Mouse (Mus musculus) small intestine, adult 10 weeks (tissue): ENCODE results near the gene Dennd2a. TPM values are rescaled to one million over a fixed set of nuclear protein-coding genes. Genes with fewer than 3 reads are reported as not detected.

Source experiments
- polyA plus RNA-seq: library from polyadenylated mRNA; stranded (reverse); fragments of 350-450 nt; fragmentation: Illumina TruSeq; extraction: RNeasy Lipid Tissue Mini Kit (QIAGEN cat#74804); gene quantifications from one replicate; pipeline ENCODE4 v1.2.3, GENCODE M21; 2014; ENCODE audit warnings: low replicate concordance

Dennd2a gene
- polyA plus RNA-seq = 0.45 TPM

GRCm38 (mm10) chr6:39557723-39558261 lies at the start of gene Dennd2a:
TSS of gene Dennd2a (minus strand) at chr6:39557867.

GRCm38 (mm10) chr6:39592401-39593214 lies 34.9 kb upstream of the Dennd2a start, which contains the start of gene Ndufb2:
TSS of gene Ndufb2 (plus strand) at chr6:39592574.

DNA sequence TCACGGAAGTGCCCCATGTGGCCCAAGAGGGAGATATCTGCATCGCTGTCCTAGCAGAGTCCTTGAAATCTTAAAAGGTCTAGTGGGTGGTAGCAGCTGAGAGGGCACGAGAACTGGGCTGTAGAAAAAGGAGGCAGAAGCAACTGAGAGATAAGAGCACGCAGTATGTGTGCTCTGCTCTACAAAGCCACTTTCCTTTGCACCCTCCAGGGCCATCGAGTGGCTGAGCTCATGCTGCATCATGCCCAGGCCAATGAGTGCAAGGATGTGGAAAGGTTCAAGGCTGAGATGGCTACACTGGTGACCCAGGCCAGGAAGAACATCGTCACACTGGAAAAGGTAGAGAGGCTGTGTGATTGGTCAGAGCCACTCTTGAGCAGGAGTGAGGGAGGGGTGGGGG lies 27.9 kb upstream of the Dennd2a start, which contains the start of gene Gm42420:
Gene Gm42420, plus strand, starts transcription at position 237 of the 400 bp plus-strand sequence.

GRCm38 (mm10) chr6:39573791-39574554 lies 16.3 kb upstream of the Dennd2a start, which contains the start of gene Adck2:
TSS of gene Adck2 (plus strand) at chr6:39573873.

DNA sequence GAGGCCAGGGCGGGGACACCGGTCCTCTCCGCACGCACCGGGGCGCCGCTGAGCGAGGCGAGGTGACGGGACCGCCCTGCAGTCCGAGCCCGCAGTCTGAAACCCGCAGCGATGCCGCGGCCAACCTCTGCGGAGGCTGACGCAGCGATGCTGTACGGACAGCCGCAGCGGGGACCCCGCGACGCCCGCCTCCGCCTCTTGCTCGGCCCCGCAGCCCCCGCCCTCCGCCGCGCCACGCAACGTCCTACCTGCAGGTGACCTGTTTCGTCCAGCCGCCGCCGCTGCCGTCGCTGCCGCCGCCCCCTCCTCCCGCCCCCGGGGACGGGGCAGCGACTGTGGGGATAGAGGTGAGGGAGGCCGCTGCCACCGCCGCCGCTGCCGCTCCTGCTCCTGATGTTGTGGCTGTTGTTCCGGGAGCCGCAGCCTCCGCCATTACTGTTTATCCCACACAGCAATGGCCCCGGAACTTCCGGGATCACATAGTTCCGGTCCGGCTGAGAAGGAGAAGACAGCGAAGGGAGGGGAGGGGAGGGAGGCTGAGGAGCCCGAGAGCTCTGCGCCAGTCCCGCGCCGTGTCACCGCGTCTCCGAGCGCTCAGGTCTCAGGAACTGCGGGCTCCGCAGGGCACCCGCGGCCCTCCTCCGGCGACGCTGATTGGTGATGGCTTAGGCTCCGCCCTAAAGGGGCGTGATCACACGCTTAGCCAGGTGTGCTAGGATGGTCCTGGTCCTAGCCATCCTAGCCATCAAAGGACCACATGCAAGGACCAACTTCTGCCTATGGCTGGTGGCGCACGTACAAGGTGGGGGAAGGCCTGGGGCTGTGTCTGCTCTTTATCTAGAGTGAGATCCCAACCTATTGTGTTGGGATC lies 137.6 kb downstream of the Dennd2a start, which contains the start of gene Mkrn1:
Gene Mkrn1, minus strand, starts transcription at position 612 of the 871 bp plus-strand sequence.

Other genes with a start within 250 kb of the Dennd2a start
- 26.3 TPM for gene Slc37a3, start 180.2 kb downstream of the Dennd2a start, polyA plus RNA-seq
- gene Rab19, start 176.7 kb downstream of the Dennd2a start, polyA plus RNA-seq = 5.0 TPM
- 125 TPM for gene Mkrn1, start 137.4 kb downstream of the Dennd2a start, polyA plus RNA-seq
- 2.2 TPM for gene Adck2, start 16.0 kb upstream of the Dennd2a start, polyA plus RNA-seq
- not detected for gene Gm42420, start 27.9 kb upstream of the Dennd2a start, polyA plus RNA-seq
- gene Ndufb2, start 34.7 kb upstream of the Dennd2a start, polyA plus RNA-seq = 42.7 TPM
- 16.5 TPM for gene Braf, start 167.6 kb upstream of the Dennd2a start, polyA plus RNA-seq